Mouse (Mus musculus) myocyte (in vitro differentiated cells): ENCODE data around the gene Scgb1b30. TPM values are rescaled to one million over a fixed set of nuclear protein-coding genes. Genes with fewer than 3 reads are reported as not detected.

ENCODE experiments used
- H3K27me3 ChIP-seq: one replicate; pipeline ENCODE4 v1.6.1; 2011; ENCODE audit not compliant: control insufficient read depth, insufficient read depth, insufficient read length
- H3K36me3 ChIP-seq: one replicate; pipeline ENCODE4 v1.6.1; 2011; ENCODE audit not compliant: control insufficient read depth, insufficient read depth
- H3K4me2 ChIP-seq: one replicate; pipeline ENCODE4 v1.6.1; 2011; ENCODE audit warnings: low read depth, control low read depth
- H3K4me3 ChIP-seq: one replicate; pipeline ENCODE4 v1.5.1; 2011; ENCODE audit warnings: mild to moderate bottlenecking, control low read depth, moderate library complexity
- H3K79me2 ChIP-seq: one replicate; pipeline ENCODE4 v1.6.1; 2011; ENCODE audit not compliant: control insufficient read depth, insufficient read depth
- H3ac ChIP-seq: one replicate; pipeline ENCODE4 v1.6.1; 2011; ENCODE audit not compliant: control insufficient read depth, insufficient read length
- CEBPB ChIP-seq: IDR thresholded peaks from 2 replicates; pipeline ENCODE4 v1.6.1; 2011; ENCODE audit warnings: mild to moderate bottlenecking, moderate library complexity; ENCODE audit not compliant: poor library complexity, insufficient read depth, severe bottlenecking
- E2F4 ChIP-seq: IDR thresholded peaks from one replicate; pipeline ENCODE4 v1.6.1; 2011; ENCODE audit warnings: mild to moderate bottlenecking, control low read depth, moderate library complexity; ENCODE audit not compliant: insufficient read depth
- MAX ChIP-seq: IDR thresholded peaks from one replicate; pipeline ENCODE4 v1.6.1; 2011; ENCODE audit warnings: low read depth, mild to moderate bottlenecking, control low read depth
- MYOD1 ChIP-seq, 3 experiments: IDR thresholded peaks; one replicate each; pipeline ENCODE4 v1.6.1; 2011; ENCODE audit warnings: control low read depth in 2 of 3, low read depth in 2 of 3, mild to moderate bottlenecking in 2 of 3, moderate library complexity in 1 of 3; ENCODE audit not compliant: insufficient read length in 2 of 3, control insufficient read depth in 1 of 3
- MYOG ChIP-seq, 3 experiments: IDR thresholded peaks; one replicate each; pipeline ENCODE4 v1.6.1; 2011; ENCODE audit warnings: control low read depth in 2 of 3, low read depth in 2 of 3, mild to moderate bottlenecking in 2 of 3; ENCODE audit not compliant: insufficient read length in 2 of 3, control insufficient read depth in 1 of 3, insufficient read depth in 1 of 3
- POLR2A ChIP-seq: IDR thresholded peaks from one replicate; pipeline ENCODE4 v1.6.1; 2011; ENCODE audit warnings: low read depth, mild to moderate bottlenecking, control low read depth, moderate library complexity; ENCODE audit not compliant: insufficient read length
- POLR2AphosphoS2 ChIP-seq: IDR thresholded peaks from one replicate; pipeline ENCODE4 v1.6.1; 2011; ENCODE audit warnings: low read depth, control low read depth; ENCODE audit not compliant: insufficient read length
- REST ChIP-seq: IDR thresholded peaks from one replicate; pipeline ENCODE4 v1.6.1; 2011; ENCODE audit warnings: mild to moderate bottlenecking, control low read depth, moderate library complexity; ENCODE audit not compliant: insufficient read depth, insufficient read length
- SRF ChIP-seq: IDR thresholded peaks from one replicate; pipeline ENCODE4 v1.6.1; 2011; ENCODE audit warnings: low read depth; ENCODE audit not compliant: control insufficient read depth, insufficient read length
- TCF12 ChIP-seq: IDR thresholded peaks from one replicate; pipeline ENCODE4 v1.6.1; 2011; ENCODE audit warnings: mild to moderate bottlenecking, control low read depth; ENCODE audit not compliant: poor library complexity, insufficient read depth, severe bottlenecking
- TCF3 ChIP-seq: IDR thresholded peaks from one replicate; pipeline ENCODE4 v1.6.1; 2011; ENCODE audit warnings: low read depth, control low read depth; ENCODE audit not compliant: insufficient read length
- USF1 ChIP-seq: IDR thresholded peaks from one replicate; pipeline ENCODE4 v1.6.1; 2011; ENCODE audit warnings: low read depth, mild to moderate bottlenecking, control low read depth, moderate library complexity
- polyA plus RNA-seq: library from polyadenylated mRNA; unstranded; fragments of >200 nt; fragmentation: generic; extraction: Trizol; gene quantifications from one replicate; pipeline ENCODE4 v1.2.1, GENCODE M21; 2012; ENCODE audit warnings: missing spikeins

The Scgb1b30 gene
- polyA plus RNA-seq, 1 experiment, result not detected

DNA sequence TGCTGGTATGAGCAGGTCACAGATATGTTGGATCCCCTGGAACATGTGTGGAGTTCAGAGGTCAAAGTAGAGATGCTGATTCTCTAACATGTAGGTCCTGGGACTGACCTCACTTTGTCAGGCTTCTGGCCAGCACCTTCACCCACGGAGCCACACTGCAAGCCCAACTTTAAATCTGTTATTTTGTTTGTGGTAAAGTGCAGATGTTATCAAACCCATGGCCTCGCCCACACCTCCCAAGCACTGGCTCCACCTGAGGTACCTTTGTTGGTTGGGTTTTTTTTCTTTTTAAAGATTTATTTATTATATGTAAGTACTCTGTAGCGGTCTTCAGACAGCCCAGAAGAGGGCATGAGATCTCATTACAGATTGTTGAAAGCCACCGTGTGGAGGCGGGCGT, 44.3 kb downstream of the Scgb1b30 start:
- Histone ChIP-seq H3K79me2 (no peaks in the 10 kb centered on the region), H3K36me3 (peaks cover 25% of the 10 kb centered on the region), H3K4me2 (no peak overlapping the region)

DNA sequence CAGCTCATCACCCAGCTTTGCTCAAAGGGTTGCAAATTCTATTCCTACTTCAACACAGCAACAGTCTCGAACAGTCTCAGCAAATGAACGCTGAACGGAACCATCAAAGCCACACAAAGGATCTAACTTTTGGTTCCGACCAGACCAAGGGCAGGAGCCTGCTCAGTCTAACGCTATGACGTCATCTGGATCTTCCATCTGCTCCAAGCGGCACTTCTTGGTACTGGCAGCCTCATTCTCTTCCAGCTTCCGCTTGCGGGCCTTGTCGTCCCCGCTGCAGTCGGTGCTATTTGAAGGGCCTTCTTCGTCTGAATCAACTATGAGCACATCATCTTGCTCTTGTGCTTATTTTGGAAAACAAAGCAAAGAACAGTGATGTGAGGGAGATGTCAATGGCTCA, 45.9 kb downstream of the Scgb1b30 start:
- H3ac ChIP-seq, result no peak overlapping the region
- H3K4me2 ChIP-seq, result no peak overlapping the region
- peaks cover 40% of the 10 kb centered on the region for H3K36me3 ChIP-seq
- H3K27me3 ChIP-seq, result no peaks in the 10 kb centered on the region
- no peak overlapping the region for H3K4me3 ChIP-seq
- TF ChIP-seq MYOD1 (IDR thresholded peaks at IDR 0.05; ENCODE audit: control insufficient read depth in 1 of 3, insufficient read length in 2 of 3, low read depth in 2 of 3), result no peak
- no peak for TF ChIP-seq POLR2A
- no peaks in the 10 kb centered on the region for H3K79me2 ChIP-seq

More for the DNA sequence above, 44.3 kb downstream of the Scgb1b30 start:
- no peak overlapping the region for H3K4me3 ChIP-seq
- TF ChIP-seq TCF3 (no peak), MAX (no peak), REST (no peak), SRF (no peak), USF1 (no peak), CEBPB (no peak)
- no peak overlapping the region for H3ac ChIP-seq
- no peaks in the 10 kb centered on the region for H3K27me3 ChIP-seq

DNA sequence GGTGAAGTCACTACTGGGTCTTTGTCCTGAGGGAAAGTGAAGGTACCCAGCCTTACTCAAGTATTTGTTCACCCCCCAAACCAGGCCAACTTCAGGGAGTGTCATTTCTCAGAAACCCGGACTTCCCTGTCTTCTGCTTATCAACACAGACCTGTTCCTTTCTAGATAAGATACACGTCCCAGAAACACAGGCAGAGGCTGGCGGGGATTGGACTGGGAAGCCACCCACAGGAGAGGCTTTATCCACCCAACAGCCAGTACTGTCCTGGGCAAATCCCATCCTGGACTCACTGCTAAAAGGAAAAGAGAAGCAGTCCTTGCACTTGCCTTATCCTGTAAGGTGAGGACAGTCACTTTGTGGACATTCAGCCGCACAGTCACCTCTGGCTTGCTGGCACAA, 52.0 kb downstream of the Scgb1b30 start:
- Histone ChIP-seq H3K4me3 (no peak overlapping the region), H3K27me3 (no peaks in the 10 kb centered on the region), H3K4me2 (no peak overlapping the region), H3K79me2 (peaks cover 5% of the 10 kb centered on the region), H3K36me3 (peaks cover 61% of the 10 kb centered on the region), H3ac (no peak overlapping the region)
- TF ChIP-seq CEBPB (no peak), MYOG (IDR thresholded peaks at IDR 0.05; ENCODE audit: control insufficient read depth in 1 of 3, insufficient read depth in 1 of 3, insufficient read length in 2 of 3, low read depth in 2 of 3) (no peak), POLR2AphosphoS2 (no peak), MAX (no peak), SRF (no peak), REST (no peak), MYOD1 (IDR thresholded peaks at IDR 0.05; ENCODE audit: control insufficient read depth in 1 of 3, insufficient read length in 2 of 3, low read depth in 2 of 3) (no peak), E2F4 (no peak), USF1 (no peak), TCF3 (no peak), POLR2A (no peak), TCF12 (no peak)

Other genes starting within 250 kb of the Scgb1b30 start
- gene Scgb2b26, start 150.4 kb upstream of the Scgb1b30 start, polyA plus RNA-seq, result not detected
- not detected for gene Scgb2b27, start 81.5 kb upstream of the Scgb1b30 start, polyA plus RNA-seq
- gene Scgb1b27, start 73.9 kb upstream of the Scgb1b30 start, polyA plus RNA-seq, result not detected
- 22.1 TPM for gene Wtip, start 37.8 kb downstream of the Scgb1b30 start, polyA plus RNA-seq
- 48.7 TPM for gene Uba2, start 74.2 kb downstream of the Scgb1b30 start, polyA plus RNA-seq
- 48.4 TPM for gene Pdcd2l, start 101.2 kb downstream of the Scgb1b30 start, polyA plus RNA-seq
- 671 TPM for gene Gpi1, start 134.9 kb downstream of the Scgb1b30 start, polyA plus RNA-seq
- 0.13 TPM for gene Gm6096, start 155.6 kb downstream of the Scgb1b30 start, polyA plus RNA-seq
- 14.5 TPM for gene 4931406P16Rik, start 218.1 kb downstream of the Scgb1b30 start, polyA plus RNA-seq